Mouse (Mus musculus) stomach, postnatal 0 days (tissue): ENCODE measurements at regions not wholly inside any gene's neighbourhood (a gene's known extent, or its start where the extent isn't known, plus 50 kb on each side); places are given as distances from the start of the nearest gene placed in this dataset.

ENCODE experiments used
- CTCF ChIP-seq: IDR thresholded peaks from 2 replicates; pipeline ENCODE4 v1.5.1; 2016; ENCODE audit warnings: antibody characterized with exemption, low read depth, mild to moderate bottlenecking, moderate library complexity
- EP300 ChIP-seq: optimal IDR thresholded peaks from 2 replicates; pipeline ENCODE3; 2016; ENCODE audit warnings: antibody characterized with exemption

- TF ChIP-seq CTCF, result no peak
- no peak for TF ChIP-seq EP300
Measured at GRCm38 (mm10) chr1:143132806-143133205, 507.7 kb upstream of the B3galt2 start.
